Mouse (Mus musculus) forebrain, embryonic 10.5 days (tissue): ENCODE measurements around the gene H2al1a. TPM values are rescaled to one million over a fixed set of nuclear protein-coding genes. Genes with fewer than 3 reads are reported as not detected.

Experiments used
- polyA plus RNA-seq: library from polyadenylated mRNA; unstranded; fragments of >200 nt; fragmentation: Nextera tagmentation; extraction: Ambion mirVana; gene quantifications from 2 replicates; pipeline ENCODE4 v1.2.1, GENCODE M21; 2016

H2al1a gene
- polyA plus RNA-seq, 1 experiment from 2014 or later = not detected

Other genes starting within 250 kb of the H2al1a start
- gene H2al1b, start 3.2 kb downstream of the H2al1a start, polyA plus RNA-seq = not detected in 2 replicates
- not detected in 2 replicates for gene H2al1c, start 6.4 kb downstream of the H2al1a start, polyA plus RNA-seq
- gene H2al1d, start 9.6 kb downstream of the H2al1a start, polyA plus RNA-seq = not detected in 2 replicates
- gene H2al1e, start 12.7 kb downstream of the H2al1a start, polyA plus RNA-seq = not detected in 2 replicates
- gene H2al1f, start 15.9 kb downstream of the H2al1a start, polyA plus RNA-seq = not detected in 2 replicates
- gene H2al1g, start 19.0 kb downstream of the H2al1a start, polyA plus RNA-seq = not detected in 2 replicates
- gene H2al1h, start 22.2 kb downstream of the H2al1a start, polyA plus RNA-seq = not detected in 2 replicates
- not detected in 2 replicates for gene H2al1i, start 25.4 kb downstream of the H2al1a start, polyA plus RNA-seq
- not detected in 2 replicates for gene H2al1j, start 28.6 kb downstream of the H2al1a start, polyA plus RNA-seq